ENCODE assay signal across 23 mouse cellular contexts in genomic region chr6:44711089-44711488, GRCm38 (mm10).
DNase-seq lines count a peak whose midpoint lies in the region; ATAC-seq lines count a peak whose summit lies in the region.
"Had no signal": no experiment of that assay in that cellular context is flagged by ENCODE, and none has a peak within 500 bp of the region (broad histone marks: within the 10 kb centered on the region; RNA-seq: fewer than 3 reads in every experiment).

No protein-coding gene starts in this region.

- H3K27me3 ChIP-seq in heart, embryonic 11.5 days (ENCODE audit: control insufficient read depth, insufficient read depth, low read length): no peaks in the 10 kb centered on the region
- H3K27me3 ChIP-seq: CH12.LX, Patski had no signal

- no peak overlapping the region for H3K4me2 ChIP-seq in heart, embryonic 11.5 days

- no peak overlapping the region for H3K9ac ChIP-seq in heart, embryonic 11.5 days (ENCODE audit: low read depth, low read length)

- no peaks in the 10 kb centered on the region for H3K36me3 ChIP-seq in heart, embryonic 11.5 days (ENCODE audit: control insufficient read depth, insufficient read depth, low read length)
- H3K36me3 ChIP-seq: G1E had no signal

- ATAC-seq in frontal cortex, adult (ENCODE audit: low TSS enrichment): peak; percentile 99
- ATAC-seq in heart, embryonic 11.5 days (replicated peaks; ENCODE audit: insufficient number of reproducible peaks, low FRiP score, low TSS enrichment): no peak
- ATAC-seq: activated CD4-positive, CD25-positive, alpha-beta regulatory T cell, adult 4 months; CD4-positive, CD25-positive, alpha-beta regulatory T cell, adult 4 months; Patski had no signal

- H3K4me1 ChIP-seq in heart, embryonic 11.5 days (ENCODE audit: control insufficient read depth, insufficient read depth, low read length): no peaks in the 10 kb centered on the region

- no peak overlapping the region for H3K4me3 ChIP-seq in heart, embryonic 11.5 days (ENCODE audit: low read depth, low read length)

- H3K9me3 ChIP-seq in heart, embryonic 11.5 days (replicated peaks; ENCODE audit: control insufficient read depth, low read length): no peaks in the 10 kb centered on the region
- H3K9me3 ChIP-seq: G1E had no signal

- no peak for DNase-seq in frontal cortex, postnatal 14 days (ENCODE audit: low spot score in 2 of 2)
- DNase-seq in heart, adult 11 months: peak; percentile 18
- peak; percentile 48 for DNase-seq in brain, adult 2 months (ENCODE audit: low read depth, low spot score)
- peak; percentile 50 for DNase-seq in telencephalon, adult 2 months (ENCODE audit: low read depth, low spot score)
- DNase-seq in left cerebral cortex, adult 11 months (ENCODE audit: low spot score): no peak
- DNase-seq in ovary, postnatal 14 days (ENCODE audit: low spot score): no peak
- DNase-seq: adrenal gland, adult 2 months; adrenal gland, adult 8-10 months; adrenal gland, postnatal 10 days; adrenal gland, postnatal 14 days; adrenal gland, postnatal 25 days; adrenal gland, postnatal 36 days; B cell, adult 2 months; cerebellum, adult 11 months; cerebellum, adult 11-12 months; cerebellum, adult 18-20 months had no signal

- no peak overlapping the region for H3K27ac ChIP-seq in heart, embryonic 11.5 days (ENCODE audit: low read depth, low read length)

Comparison
In these comparisons a context has a peak if more than half of its experiments do, and no peak if none do; other contexts are left out.
1. DNase-seq: peak in heart, adult 11 months (single experiment), brain, adult 2 months (single experiment) and telencephalon, adult 2 months (single experiment); none in frontal cortex, postnatal 14 days (0 of 2), left cerebral cortex, adult 11 months (single experiment) and ovary, postnatal 14 days (single experiment).